Mouse (Mus musculus) intestine, embryonic 16.5 days (tissue): Measurements from ENCODE around the gene Theg. TPM values are rescaled to one million over a fixed set of nuclear protein-coding genes. Genes with fewer than 3 reads are reported as not detected.

Experiments used
- ATAC-seq: fragments of 200-750 bp; cut with Nextera tagmentation; 2 replicates; pipeline ENCODE4 v1.8.0; 2017; ENCODE audit warnings: moderate TSS enrichment, moderate library complexity
- H3K27ac ChIP-seq: fragments of 300-500 bp; sonication (generic); 2 replicates; pipeline ENCODE4 v1.5.1; 2014; ENCODE audit warnings: mild to moderate bottlenecking, low read length
- H3K27me3 ChIP-seq: fragments of 300-500 bp; sonication (generic); replicated peaks from 2 replicates; pipeline ENCODE4 v1.6.1; 2014; ENCODE audit warnings: low read length, control low read depth, mixed read lengths; ENCODE audit not compliant: control insufficient read depth, insufficient read depth
- H3K36me3 ChIP-seq: fragments of 300-500 bp; sonication (generic); 2 replicates; pipeline ENCODE4 v1.6.1; 2014; ENCODE audit warnings: low read length, control low read depth; ENCODE audit not compliant: control insufficient read depth, insufficient read depth
- H3K4me1 ChIP-seq: fragments of 300-500 bp; sonication (generic); 2 replicates; pipeline ENCODE4 v1.6.1; 2014; ENCODE audit warnings: low read length, control low read depth, mixed read lengths; ENCODE audit not compliant: control insufficient read depth, insufficient read depth
- H3K4me2 ChIP-seq: fragments of 300-500 bp; sonication (generic); 2 replicates; pipeline ENCODE4 v1.6.1; 2014; ENCODE audit warnings: low read depth, low read length, control low read depth
- H3K4me3 ChIP-seq: fragments of 300-500 bp; sonication (generic); 2 replicates; pipeline ENCODE4 v1.5.1; 2014; ENCODE audit warnings: mild to moderate bottlenecking, low read length
- H3K9ac ChIP-seq: fragments of 300-500 bp; sonication (generic); 2 replicates; pipeline ENCODE4 v1.6.1; 2014; ENCODE audit warnings: low read depth, low read length
- H3K9me3 ChIP-seq: fragments of 300-500 bp; sonication (generic); 2 replicates; pipeline ENCODE4 v1.6.1; 2016; ENCODE audit warnings: low read length, control low read depth; ENCODE audit not compliant: control insufficient read depth
- WGBS: fragments of 180-500 bp; shearing (Covaris S2); extraction: QIAGEN DNeasy Blood & Tissue Kit; methylation state at CpG from one replicate; pipeline ENCODE4 v1.1.7; 2014; 5-methylcytosine and 5-hydroxymethylcytosine counted together
- polyA plus RNA-seq: library from polyadenylated mRNA; unstranded; fragments of >200 nt; fragmentation: Nextera tagmentation; extraction: Ambion mirVana; gene quantifications from 2 replicates; pipeline ENCODE4 v1.2.1, GENCODE M21; 2015

Gene Theg
- polyA plus RNA-seq, 1 experiment from 2014 or later: not detected

DNA sequence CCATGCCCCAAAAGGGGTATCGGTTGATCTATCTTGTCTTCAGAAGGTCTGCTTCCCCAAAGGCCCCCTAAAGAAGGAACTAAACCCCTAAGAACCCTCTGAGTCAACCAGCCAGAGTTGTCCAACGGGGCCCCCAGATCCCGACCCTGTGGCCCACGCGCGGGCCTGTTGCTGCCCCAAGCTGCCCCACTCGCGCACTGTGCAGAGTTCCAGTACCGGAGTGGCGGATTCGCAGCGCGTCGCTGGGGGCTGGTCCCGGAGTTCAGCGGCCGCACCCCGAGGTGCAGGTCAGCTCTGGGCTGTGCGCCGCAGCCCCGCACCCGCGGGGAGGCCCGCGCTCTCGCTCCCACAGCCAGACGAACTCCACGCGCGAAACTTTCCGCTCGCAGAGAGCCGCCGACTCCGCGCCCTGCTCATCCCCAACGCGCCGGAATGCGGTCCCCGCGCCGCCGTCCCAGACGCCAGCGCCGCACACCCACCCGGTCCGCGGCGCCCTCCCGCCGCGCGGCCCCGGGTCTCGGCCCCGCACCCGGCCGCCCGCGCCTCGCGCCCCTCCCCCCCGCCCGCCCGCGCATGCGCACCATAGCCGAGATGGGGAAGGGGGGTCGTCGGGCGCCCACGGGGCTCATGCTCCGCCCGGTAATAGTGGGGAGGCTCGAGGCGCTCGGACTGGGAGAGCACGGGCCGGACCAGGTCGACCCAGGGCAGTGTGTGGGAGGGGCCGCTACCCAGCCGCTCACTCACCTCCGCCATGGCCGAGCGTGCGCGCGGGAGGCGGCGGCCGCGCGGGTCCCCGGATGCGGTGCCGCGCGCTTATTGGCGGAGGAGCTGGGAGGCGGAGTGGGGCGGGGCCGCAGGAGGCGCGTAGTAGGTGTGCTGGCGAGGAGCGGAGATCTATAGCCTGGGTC is 32.5 kb downstream of the Theg start, which contains the start of gene Mier2:
Gene Mier2, minus strand, starts transcription at position 870 of the 908 bp plus-strand sequence.
- Histone ChIP-seq H3K27ac (no peak within 1 kb of the TSS), H3K4me1 (peaks cover 20% of the 10 kb centered on the region), H3K9ac (peak within 1 kb of the TSS; percentile 95), H3K27me3 (no peaks in the 10 kb centered on the region), H3K4me3 (peak within 1 kb of the TSS; percentile 90), H3K4me2 (peak within 1 kb of the TSS; percentile 95), H3K36me3 (no peaks in the 10 kb centered on the region), H3K9me3 (no peaks in the 10 kb centered on the region)
- peak; percentile 89 for ATAC-seq
- WGBS: under 1% methylated on average over 102 of the region's 108 CpGs

DNA sequence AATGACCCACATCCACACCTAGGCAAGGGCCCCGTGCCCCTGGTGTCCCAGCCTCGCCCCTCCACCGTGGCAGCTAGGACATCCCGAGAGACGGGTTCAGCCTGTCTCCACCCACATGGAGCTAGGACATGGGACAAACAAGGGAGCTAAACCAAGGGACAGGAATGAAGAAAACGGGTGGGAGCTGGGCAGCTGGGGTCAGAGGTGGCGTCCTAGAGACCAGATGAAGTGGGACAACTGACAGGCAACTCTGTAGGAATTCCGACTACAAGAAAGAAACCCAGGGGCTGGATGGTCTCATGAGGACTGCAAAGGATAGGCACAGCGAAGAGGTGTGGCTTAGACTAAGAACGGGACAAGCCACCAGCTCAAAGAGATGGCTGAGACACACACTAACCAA is 33.4 kb downstream of the Theg start:
- Histone ChIP-seq H3K27me3 (no peaks in the 10 kb centered on the region), H3K4me2 (peak overlapping the region; percentile 95), H3K36me3 (peaks cover 8% of the 10 kb centered on the region; the same call in 1 of the 2 replicates), H3K9me3 (no peaks in the 10 kb centered on the region), H3K4me1 (peaks cover 20% of the 10 kb centered on the region), H3K9ac (peak overlapping the region; percentile 95), H3K4me3 (peak overlapping the region; percentile 90), H3K27ac (no peak overlapping the region)
- ATAC-seq: no peak
- 27% methylated on average over 10 of the region's 10 CpGs for WGBS

DNA sequence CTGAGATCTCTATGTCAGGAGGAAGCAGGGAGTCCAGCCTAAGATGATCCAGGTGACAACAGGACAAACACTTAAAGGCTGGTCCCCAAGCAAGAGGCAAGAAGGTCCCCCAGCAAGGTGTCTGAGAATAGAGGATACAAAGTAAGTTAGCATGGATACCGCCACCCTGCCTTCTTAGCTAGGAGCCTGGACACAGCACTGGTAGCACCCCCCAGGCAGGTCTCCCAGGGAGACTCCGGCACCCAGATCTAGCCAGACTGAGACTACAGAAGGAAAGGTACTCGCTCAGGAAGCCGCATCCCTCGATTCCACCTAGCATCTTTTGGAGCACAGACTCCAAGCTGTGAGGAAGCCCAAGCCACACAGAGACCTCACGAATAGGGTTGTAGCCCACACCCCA is 34.0 kb downstream of the Theg start:
- Histone ChIP-seq H3K4me3 (peak overlapping the region; percentile 90; the same call in 1 of the 2 replicates), H3K27ac (no peak overlapping the region), H3K36me3 (peaks cover 13% of the 10 kb centered on the region), H3K27me3 (no peaks in the 10 kb centered on the region), H3K9ac (peak overlapping the region; percentile 95; the same call in 1 of the 2 replicates), H3K4me1 (peaks cover 20% of the 10 kb centered on the region), H3K9me3 (no peaks in the 10 kb centered on the region), H3K4me2 (peak overlapping the region; percentile 95)
- 88% methylated on average over 6 of the region's 6 CpGs for WGBS
- ATAC-seq: no peak

DNA sequence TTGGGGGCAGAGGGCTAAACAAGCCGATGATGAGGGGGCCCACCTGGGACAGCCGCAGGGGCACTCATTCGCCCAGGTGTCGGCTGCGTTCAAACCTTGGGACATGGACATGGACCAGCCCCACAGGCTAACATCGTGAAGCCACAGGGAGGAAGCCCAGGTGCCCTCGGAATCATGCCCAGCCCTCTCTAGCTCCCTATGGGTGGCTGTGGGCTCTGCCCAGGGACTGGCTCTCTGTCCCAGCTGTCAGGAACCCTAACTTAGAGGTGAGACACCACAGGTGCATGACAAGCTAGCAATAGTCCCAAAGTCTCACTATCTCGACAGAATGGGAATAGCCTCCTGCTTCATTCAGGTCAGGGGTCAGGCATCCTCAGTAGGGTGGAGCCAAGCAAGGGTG is 34.6 kb downstream of the Theg start:
- no peaks in the 10 kb centered on the region for H3K9me3 ChIP-seq
- H3K4me3 ChIP-seq: no peak overlapping the region
- no peak overlapping the region for H3K4me2 ChIP-seq
- H3K9ac ChIP-seq: no peak overlapping the region
- H3K36me3 ChIP-seq: peaks cover 15% of the 10 kb centered on the region
- no peaks in the 10 kb centered on the region for H3K27me3 ChIP-seq
- ATAC-seq: no peak
- H3K27ac ChIP-seq: no peak overlapping the region
- peaks cover 20% of the 10 kb centered on the region for H3K4me1 ChIP-seq
- WGBS: 83% methylated on average over 8 of the region's 8 CpGs

DNA sequence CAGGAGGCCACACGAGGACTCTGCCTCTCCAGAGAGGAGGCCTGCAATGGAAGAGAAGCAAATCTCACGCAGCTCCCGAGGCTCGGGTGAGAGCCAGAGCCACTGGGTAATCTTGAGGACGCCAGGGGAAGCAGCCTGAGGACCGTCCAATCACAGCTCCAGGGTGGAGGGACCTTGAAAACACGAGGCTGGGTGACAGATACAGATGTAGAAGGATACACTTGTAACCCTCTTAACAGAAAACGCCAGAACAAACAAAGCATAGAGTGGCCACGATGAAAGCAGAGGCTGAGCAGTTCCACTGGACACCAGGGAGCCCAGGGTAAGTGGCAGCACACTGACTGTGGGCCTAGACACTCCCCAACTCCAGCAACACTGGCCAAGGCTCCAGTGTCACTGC is 36.8 kb downstream of the Theg start:
- Histone ChIP-seq H3K9me3 (no peaks in the 10 kb centered on the region), H3K36me3 (peaks cover 27% of the 10 kb centered on the region), H3K27ac (no peak overlapping the region), H3K4me2 (no peak overlapping the region), H3K9ac (no peak overlapping the region), H3K4me3 (no peak overlapping the region), H3K27me3 (no peaks in the 10 kb centered on the region), H3K4me1 (peaks cover 20% of the 10 kb centered on the region)
- ATAC-seq: no peak
- WGBS: 80% methylated on average over 9 of the region's 9 CpGs

DNA sequence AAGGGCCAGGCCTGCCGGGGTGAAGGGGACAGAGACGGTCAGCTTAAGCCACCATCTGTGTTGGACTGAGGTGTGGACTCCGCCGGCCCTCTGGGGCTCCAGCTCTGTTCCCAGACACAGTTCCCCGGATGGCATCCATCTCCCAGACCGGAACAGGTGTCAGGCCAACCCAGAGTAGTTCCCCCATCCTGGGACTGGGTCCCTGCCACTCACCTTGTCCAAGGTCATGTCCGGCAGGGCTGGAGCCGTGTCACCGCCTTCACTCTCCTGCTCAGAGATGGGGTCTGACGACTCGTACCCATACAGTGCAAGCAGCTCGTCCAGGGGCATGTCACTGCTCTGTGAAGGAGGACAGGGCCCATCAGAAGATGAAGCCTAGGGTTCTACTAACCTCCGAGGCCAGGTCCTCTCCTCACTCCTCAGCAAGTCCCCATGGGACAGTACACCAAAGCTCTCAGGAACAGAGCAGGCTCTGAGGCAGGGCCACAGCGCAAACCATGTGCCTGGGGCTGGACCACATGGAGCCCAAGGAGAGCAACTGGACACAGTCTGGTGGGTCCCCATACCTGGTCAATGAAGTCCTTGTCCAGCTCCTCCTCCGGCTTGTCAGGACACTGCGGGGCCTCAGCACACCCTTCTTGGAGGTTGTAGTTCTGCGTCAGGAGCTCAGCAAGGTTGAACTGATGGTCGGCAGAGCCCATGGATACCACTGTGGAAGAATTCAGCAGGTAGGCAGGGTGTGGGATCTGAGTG is 38.0 kb downstream of the Theg start:
- Histone ChIP-seq H3K4me2 (no peak overlapping the region), H3K4me1 (peaks cover 20% of the 10 kb centered on the region), H3K27me3 (no peaks in the 10 kb centered on the region), H3K27ac (no peak overlapping the region), H3K36me3 (peaks cover 39% of the 10 kb centered on the region), H3K9me3 (no peaks in the 10 kb centered on the region), H3K4me3 (no peak overlapping the region), H3K9ac (no peak overlapping the region)
- ATAC-seq: no peak
- 93% methylated on average over 18 of the region's 18 CpGs for WGBS

DNA sequence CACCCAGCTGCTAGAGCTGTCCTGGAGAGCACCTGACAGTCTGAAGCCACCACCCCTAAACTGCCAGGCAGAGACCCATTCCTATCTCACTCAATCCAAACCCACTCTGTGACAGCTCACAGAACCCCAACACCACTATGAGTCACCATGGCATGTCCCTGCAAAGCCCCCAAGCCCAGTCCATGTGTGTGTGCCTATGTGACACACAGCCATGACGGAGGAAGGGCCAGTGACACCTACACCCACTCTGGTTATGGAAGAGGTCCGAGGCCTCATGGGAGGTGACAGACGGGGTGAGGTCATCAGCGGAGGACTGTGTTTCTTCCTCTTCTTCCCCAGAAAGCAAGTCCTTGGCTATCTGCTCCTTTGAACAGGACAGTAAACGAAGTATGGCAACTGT is 38.6 kb downstream of the Theg start:
- peaks cover 39% of the 10 kb centered on the region for H3K36me3 ChIP-seq

DNA sequence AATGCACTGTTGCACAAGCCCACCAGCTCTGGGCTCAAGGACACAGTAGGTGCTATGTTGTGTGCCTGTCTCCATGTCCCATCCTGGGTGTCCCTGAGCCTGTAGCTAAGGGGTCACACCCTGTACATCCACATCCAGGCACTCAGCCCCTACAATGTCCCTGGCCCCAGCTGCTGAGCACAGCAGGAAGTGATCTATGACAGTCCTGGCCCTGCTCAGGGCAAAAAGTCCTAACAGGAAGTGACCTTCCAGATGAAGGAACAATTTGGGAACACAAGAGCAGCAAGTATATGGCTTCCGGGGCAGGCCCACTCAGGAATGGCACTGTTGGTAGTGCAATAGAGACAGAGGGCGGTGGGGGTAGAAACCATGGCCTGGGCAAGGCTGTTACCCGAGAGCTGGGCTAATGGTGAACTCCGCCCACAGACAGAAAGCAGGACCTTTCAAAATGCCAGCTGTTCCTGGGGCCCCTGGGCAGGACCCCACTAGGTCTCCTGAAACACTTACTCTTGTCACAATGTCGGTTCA is 39.9 kb downstream of the Theg start:
- Histone ChIP-seq H3K4me1 (peaks cover under 1% of the 10 kb centered on the region), H3K27ac (no peak overlapping the region), H3K4me3 (no peak overlapping the region), H3K9me3 (no peaks in the 10 kb centered on the region), H3K36me3 (peaks cover 45% of the 10 kb centered on the region), H3K4me2 (no peak overlapping the region), H3K27me3 (no peaks in the 10 kb centered on the region), H3K9ac (no peak overlapping the region)
- ATAC-seq: no peak
- WGBS: 65% methylated on average over 5 of the region's 5 CpGs

More for the DNA sequence above, 38.6 kb downstream of the Theg start:
- Histone ChIP-seq H3K9ac (no peak overlapping the region), H3K4me2 (no peak overlapping the region), H3K27me3 (no peaks in the 10 kb centered on the region), H3K4me1 (peaks cover 13% of the 10 kb centered on the region), H3K27ac (no peak overlapping the region), H3K4me3 (no peak overlapping the region), H3K9me3 (no peaks in the 10 kb centered on the region)
- no peak for ATAC-seq
- 87% methylated on average over 5 of the region's 5 CpGs for WGBS

DNA sequence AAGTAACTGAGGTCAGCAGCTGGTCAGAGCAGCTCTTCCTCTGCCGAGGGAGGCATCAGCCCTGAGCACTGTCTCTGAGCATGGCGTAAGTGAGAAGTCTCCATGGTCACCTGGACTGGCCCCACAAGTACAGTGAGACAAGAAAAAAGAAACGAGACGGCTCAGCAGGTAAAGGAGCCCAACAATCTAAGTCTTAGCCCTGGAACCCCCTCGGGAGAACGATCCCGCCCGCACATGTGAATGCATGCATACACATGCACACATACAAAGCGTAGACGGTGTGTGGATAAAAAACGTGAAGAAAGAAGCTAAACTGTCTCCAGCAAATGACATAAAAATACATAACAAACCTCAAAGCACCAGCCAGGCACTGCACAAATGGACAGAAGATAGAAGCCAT is 40.6 kb downstream of the Theg start:
- Histone ChIP-seq H3K9ac (no peak overlapping the region), H3K27me3 (no peaks in the 10 kb centered on the region)
- 93% methylated on average over 11 of the region's 11 CpGs for WGBS

More for the DNA sequence above, 40.6 kb downstream of the Theg start:
- H3K4me2 ChIP-seq: no peak overlapping the region
- H3K9me3 ChIP-seq: no peaks in the 10 kb centered on the region
- ATAC-seq: no peak
- H3K36me3 ChIP-seq: peaks cover 49% of the 10 kb centered on the region
- H3K4me3 ChIP-seq: no peak overlapping the region
- H3K4me1 ChIP-seq: no peaks in the 10 kb centered on the region; the same call in 1 of the 2 replicates
- no peak overlapping the region for H3K27ac ChIP-seq
